Mouse (Mus musculus) ZHBTc4 (cell line): ENCODE measurements around the gene Cmss1.

Experiments used
- DNase-seq: peaks from one replicate; pipeline ENCODE4 v3.0.0-alpha.2; 2011; ENCODE audit warnings: low read depth, low spot score

Gene Cmss1

GRCm38 (mm10) chr16:57349039-57349438 lies 257.6 kb downstream of the Cmss1 start:
- DNase-seq: no peak

GRCm38 (mm10) chr16:57346258-57346657 lies 260.4 kb downstream of the Cmss1 start:
- DNase-seq: no peak

- no peak for DNase-seq
These were observed 266.1 kb downstream of the Cmss1 start for GRCm38 (mm10) chr16:57340613-57340898.

- no peak for DNase-seq
These were observed 266.7 kb downstream of the Cmss1 start for GRCm38 (mm10) chr16:57339765-57340612.

GRCm38 (mm10) chr16:57336770-57337423 lies 269.8 kb downstream of the Cmss1 start:
- DNase-seq: no peak

GRCm38 (mm10) chr16:57332301-57332700 lies 274.4 kb downstream of the Cmss1 start:
- no peak for DNase-seq

GRCm38 (mm10) chr16:57330111-57330510 lies 276.6 kb downstream of the Cmss1 start:
- no peak for DNase-seq

GRCm38 (mm10) chr16:57329028-57329427 lies 277.6 kb downstream of the Cmss1 start:
- DNase-seq: no peak

GRCm38 (mm10) chr16:57326996-57327395 lies 279.7 kb downstream of the Cmss1 start:
- no peak for DNase-seq

GRCm38 (mm10) chr16:57319284-57320124 lies 287.2 kb downstream of the Cmss1 start:
- DNase-seq: no peak

GRCm38 (mm10) chr16:57318637-57319125 lies 288.0 kb downstream of the Cmss1 start:
- DNase-seq: no peak

- DNase-seq: no peak
These were observed 288.6 kb downstream of the Cmss1 start for GRCm38 (mm10) chr16:57317882-57318636.

- DNase-seq: no peak
These were observed 289.5 kb downstream of the Cmss1 start for GRCm38 (mm10) chr16:57317127-57317526.

- DNase-seq: no peak
These were observed 291.6 kb downstream of the Cmss1 start for GRCm38 (mm10) chr16:57315026-57315425.

- no peak for DNase-seq
These were observed 292.4 kb downstream of the Cmss1 start for GRCm38 (mm10) chr16:57314236-57314635.

GRCm38 (mm10) chr16:57313487-57313886 lies 293.2 kb downstream of the Cmss1 start:
- no peak for DNase-seq

- DNase-seq: no peak
These were observed 294.5 kb downstream of the Cmss1 start for GRCm38 (mm10) chr16:57312130-57312529.

- DNase-seq: no peak
These were observed 301.2 kb downstream of the Cmss1 start for GRCm38 (mm10) chr16:57305463-57305862.

- DNase-seq: peak; percentile 25
These were observed 302.9 kb downstream of the Cmss1 start for GRCm38 (mm10) chr16:57303716-57304115.

GRCm38 (mm10) chr16:57302792-57303698 lies 303.6 kb downstream of the Cmss1 start:
- no peak for DNase-seq
